9 mouse cellular contexts compared by ENCODE assay signal in the genomic region with DNA sequence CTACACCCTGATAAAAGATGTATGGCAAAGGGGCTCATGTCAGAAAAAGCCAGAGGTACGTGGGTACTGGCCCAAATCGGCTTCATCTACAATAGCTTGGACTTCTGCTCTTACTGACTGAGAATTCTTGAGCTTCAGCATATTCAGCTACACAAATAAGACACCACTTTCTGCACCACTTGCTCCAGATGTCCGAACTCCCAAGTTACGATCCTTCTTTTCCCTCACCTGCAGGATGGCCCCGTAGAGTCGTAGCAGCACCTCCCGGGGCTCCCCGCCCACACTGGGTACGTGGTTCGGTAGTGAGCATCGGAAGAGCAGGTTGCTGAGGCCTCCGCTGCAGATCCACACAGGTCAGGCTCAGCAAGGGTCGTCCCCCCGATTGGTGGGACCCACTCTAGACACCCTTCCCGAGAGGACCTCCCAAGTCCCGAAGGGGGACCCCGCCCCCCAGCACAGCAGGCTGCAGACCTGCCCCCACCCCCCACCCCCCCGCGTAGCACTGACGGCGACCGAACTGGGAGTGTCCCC. TPM values are rescaled to one million over a fixed set of nuclear protein-coding genes. Genes with fewer than 3 reads are reported as not detected.
DNase-seq lines count a peak whose midpoint lies in the region; ATAC-seq and TF ChIP-seq lines count a peak whose summit lies in the region.
"Had no signal": no experiment of that assay in that cellular context is flagged by ENCODE, and none has a peak within 500 bp of the region (broad histone marks: within the 10 kb centered on the region; RNA-seq: fewer than 3 reads in every experiment).

No protein-coding gene starts in this region.

- in situ Hi-C loops in CH12.LX (cut with MboI; ENCODE audit: low pct_ligation_motif_present, low pct_unique_long_range_greater_than_20kb, low sequenced_read_pairs) = loop anchor here (10.0 kb wide), 1 partner anchor 354 kb away; the partner anchor contains the start of gene Trabd

- peaks cover 42% of the 10 kb centered on the region for H3K4me1 ChIP-seq in heart, embryonic 10.5 days
- peaks cover 0 to 14% of the 10 kb centered on the region in 2 experiments; a peak in 2 of 4 replicates for H3K4me1 ChIP-seq in CH12.LX (ENCODE audit: control insufficient read depth in 1 of 2, insufficient read depth in 2 of 2)
- peaks cover 16% of the 10 kb centered on the region for H3K4me1 ChIP-seq in forebrain, embryonic 12.5 days
- peaks cover 3 to 13% of the 10 kb centered on the region in 2 experiments; a peak in 3 of 4 replicates for H3K4me1 ChIP-seq in liver, embryonic 14.5 days (replicated peaks; ENCODE audit: control insufficient read depth in 2 of 2, insufficient read depth in 2 of 2, low read length in 1 of 2)

- peak; percentile 69 for ATAC-seq in forebrain, embryonic 12.5 days (ENCODE audit: low FRiP score)
- peak; percentile 1 for ATAC-seq in liver, embryonic 14.5 days (ENCODE audit: insufficient read depth)

- TF ChIP-seq POLR2A in CH12.LX (IDR thresholded peaks at IDR 0.05; ENCODE audit: low read depth, low read length) = no peak

- TF ChIP-seq CTCF in CH12.LX (conservative IDR thresholded peaks at IDR 0.05 in 1 of 2, IDR thresholded peaks at IDR 0.05 in 1 of 2; ENCODE audit: low read depth in 2 of 2, low read length in 2 of 2) = no peak
- TF ChIP-seq CTCF in liver, embryonic 14.5 days (IDR thresholded peaks at IDR 0.05; ENCODE audit: low read depth) = no peak

- H3K36me3 ChIP-seq in heart, embryonic 10.5 days = peaks cover 32% of the 10 kb centered on the region
- peaks cover 21 to 43% of the 10 kb centered on the region in 2 experiments for H3K36me3 ChIP-seq in CH12.LX (replicated peaks in 1 of 2; ENCODE audit: control insufficient read depth in 1 of 2, insufficient read depth in 1 of 2, low read length in 1 of 2)
- H3K36me3 ChIP-seq in forebrain, embryonic 12.5 days (replicated peaks) = peaks cover 25% of the 10 kb centered on the region
- H3K36me3 ChIP-seq in liver, embryonic 14.5 days (replicated peaks; ENCODE audit: control insufficient read depth, insufficient read depth, low read depth) = no peaks in the 10 kb centered on the region; the same call in 1 of the 2 replicates

- no peaks in the 10 kb centered on the region for H3K27me3 ChIP-seq in heart, embryonic 10.5 days (ENCODE audit: insufficient read depth, poor library complexity, severe bottlenecking)
- H3K27me3 ChIP-seq in CH12.LX (replicated peaks) = no peaks in the 10 kb centered on the region
- no peaks in the 10 kb centered on the region for H3K27me3 ChIP-seq in forebrain, embryonic 12.5 days
- H3K27me3 ChIP-seq in liver, embryonic 14.5 days (ENCODE audit: control insufficient read depth, insufficient read depth, low read length) = no peaks in the 10 kb centered on the region

- peaks cover 12% of the 10 kb centered on the region for H3K79me2 ChIP-seq in CH12.LX (replicated peaks; ENCODE audit: control insufficient read depth, extremely low read depth, insufficient read depth, poor library complexity, severe bottlenecking)

- DNase-seq in heart, embryonic 10.5 days (ENCODE audit: low spot score) = peak; percentile 80
- no peak for DNase-seq in heart, adult 8-10 months (ENCODE audit: low spot score)
- no peak for DNase-seq in CH12.LX (ENCODE audit: extremely low read depth)
- no peak for DNase-seq in liver, embryonic 14.5 days (ENCODE audit: low read depth in 3 of 3, low spot score in 3 of 3)
- no peak for DNase-seq in ovary, postnatal 10 days (ENCODE audit: low spot score)
- DNase-seq in cerebellum, postnatal 4 days (ENCODE audit: low spot score in 2 of 2) = no peak
- DNase-seq in cerebellum, adult 11-12 months = no peak

- TF ChIP-seq EP300 in CH12.LX (IDR thresholded peaks at IDR 0.05; ENCODE audit: low read length) = no peak
- TF ChIP-seq EP300 in liver, embryonic 14.5 days (IDR thresholded peaks at IDR 0.05; ENCODE audit: low read depth) = no peak

- peak overlapping the region; percentile 91 for H3K9ac ChIP-seq in CH12.LX (ENCODE audit: insufficient read depth, low read depth)
- peak overlapping the region; percentile 70 for H3K9ac ChIP-seq in forebrain, embryonic 12.5 days
- H3K9ac ChIP-seq in liver, embryonic 14.5 days (replicated peaks) = peak overlapping the region; percentile 96

- H3K9me3 ChIP-seq in heart, embryonic 10.5 days = no peaks in the 10 kb centered on the region
- no peaks in the 10 kb centered on the region for H3K9me3 ChIP-seq in CH12.LX (replicated peaks; ENCODE audit: low read length)
- no peaks in the 10 kb centered on the region for H3K9me3 ChIP-seq in forebrain, embryonic 12.5 days
- H3K9me3 ChIP-seq in liver, embryonic 14.5 days (ENCODE audit: control insufficient read depth, low read length) = no peaks in the 10 kb centered on the region

- peak overlapping the region; percentile 95 for H3K27ac ChIP-seq in heart, embryonic 10.5 days
- H3K27ac ChIP-seq in CH12.LX (ENCODE audit: insufficient read depth, low read depth) = peak overlapping the region; percentile 31
- H3K27ac ChIP-seq in forebrain, embryonic 12.5 days = peak overlapping the region; percentile 91; the same call in 1 of the 2 replicates
- peak overlapping the region; percentile 35 for H3K27ac ChIP-seq in liver, embryonic 14.5 days

- dilution Hi-C loops in CH12.LX (cut with MboI; ENCODE audit: extremely low pct_ligation_motif_present, extremely low pct_unique_long_range_greater_than_20kb, low sequenced_read_pairs) = no loop called here

- WGBS in heart, embryonic 10.5 days = 5% methylated on average over 22 of the region's 22 CpGs
- 4% methylated on average over 22 of the region's 22 CpGs for WGBS in forebrain, embryonic 12.5 days
- 10% methylated on average over 22 of the region's 22 CpGs for WGBS in liver, embryonic 14.5 days (ENCODE audit: insufficient replicate concordance)

- peak overlapping the region; percentile 82 for H3K4me3 ChIP-seq in heart, embryonic 10.5 days
- peak overlapping the region; percentile 79 to 90 (median 80) for H3K4me3 ChIP-seq in CH12.LX (replicated peaks in 1 of 3; ENCODE audit: low read depth in 2 of 3, low read length in 2 of 3, poor library complexity in 1 of 3)
- peak overlapping the region; percentile 77 for H3K4me3 ChIP-seq in forebrain, embryonic 12.5 days (replicated peaks)
- peak overlapping the region; percentile 76 to 84 for H3K4me3 ChIP-seq in liver, embryonic 14.5 days (ENCODE audit: insufficient read depth in 1 of 2, low read depth in 2 of 2, low read length in 2 of 2)

- no peak for TF ChIP-seq RAD21 in CH12.LX (IDR thresholded peaks at IDR 0.05; ENCODE audit: low read depth, low read length)

- peak overlapping the region; percentile 85 for H3K4me2 ChIP-seq in CH12.LX (ENCODE audit: insufficient read depth, low read depth, poor library complexity, severe bottlenecking)
- peak overlapping the region; percentile 91 for H3K4me2 ChIP-seq in forebrain, embryonic 12.5 days
- peak overlapping the region; percentile 97 for H3K4me2 ChIP-seq in liver, embryonic 14.5 days (ENCODE audit: low read depth)

TF ChIP-seq in CH12.LX, 34 proteins besides CTCF, POLR2A, EP300 and RAD21:
- no peak for TF ChIP-seq SIN3A (IDR thresholded peaks at IDR 0.05; ENCODE audit: low read length)
TF ChIP-seq in CH12.LX: peak in this region for 0.

RNA-seq across cellular contexts. Expression of gene C730034F03Rik, which starts 0.5 kb away (rescaled TPM):
- 2.7 and 3.4 TPM in 2 replicates for polyA plus RNA-seq in heart, embryonic 10.5 days (2016; fragmentation: Nextera tagmentation; extraction: Ambion mirVana)
- total RNA-seq in heart, adult 8-10 months (2022) = 1 to 10 TPM; 1.4 to 4.1 (median 2.0) TPM
- 3.6 and 6.3 TPM in 2 replicates for total RNA-seq in CH12.LX (2012; rRNA removed)
- 0.35 and 0.36 TPM in 2 replicates for total RNA-seq in CH12.LX (2014; rRNA removed)
- 0.44 and 1.1 TPM in 2 replicates for polyA plus RNA-seq in CH12.LX (2012; ENCODE audit: insufficient read length, low read depth)
- 3.8 and 5.0 TPM in 2 replicates for polyA plus RNA-seq in forebrain, embryonic 12.5 days (2016; fragmentation: Nextera tagmentation; extraction: Ambion mirVana)
- polyA plus RNA-seq in liver, embryonic 14.5 days (2012; rRNA removed) = 0.57 and 0.89 TPM in 2 replicates
- 0.56 and 0.69 TPM in 2 replicates for polyA plus RNA-seq in liver, embryonic 14.5 days (2014; fragmentation: Nextera tagmentation; extraction: Ambion mirVana)

RNA-seq across cellular contexts. Expression of gene Gm44502, which starts 0.6 kb away (rescaled TPM):
- 0.38 and 0.58 TPM in 2 replicates for polyA plus RNA-seq in heart, embryonic 10.5 days (2016; fragmentation: Nextera tagmentation; extraction: Ambion mirVana)
- total RNA-seq in heart, adult 8-10 months (2022) = 10 to 100 TPM in 2 of 4 experiments, 1 to 10 TPM in 2; 6.9 to 14.3 (median 10.7) TPM
- total RNA-seq in CH12.LX (2012; rRNA removed) (0.13 and 0.34 TPM in 2 replicates), CH12.LX (2014; rRNA removed) (0.15 TPM in 1 of 2 replicates, not detected in the other)
- polyA plus RNA-seq in CH12.LX (2012; ENCODE audit: insufficient read length, low read depth) = 1.9 TPM in 1 of 2 replicates, not detected in the other
- 0.27 TPM in 1 of 2 replicates, not detected in the other for polyA plus RNA-seq in forebrain, embryonic 12.5 days (2016; fragmentation: Nextera tagmentation; extraction: Ambion mirVana)
- 0.19 and 0.58 TPM in 2 replicates for polyA plus RNA-seq in liver, embryonic 14.5 days (2012; rRNA removed)
- polyA plus RNA-seq in liver, embryonic 14.5 days (2014; fragmentation: Nextera tagmentation; extraction: Ambion mirVana) = 0.14 and 0.34 TPM in 2 replicates
- total RNA-seq: hematopoietic stem cell, adult 5-6 weeks had no signal

RNA-seq across cellular contexts. Expression of gene Chkb, which starts 0.8 kb away (rescaled TPM):
- polyA plus RNA-seq in heart, embryonic 10.5 days (2016; fragmentation: Nextera tagmentation; extraction: Ambion mirVana) = 64.7 and 64.8 TPM in 2 replicates
- 10 to 100 TPM; 46.7 to 59.6 (median 54.0) TPM for total RNA-seq in heart, adult 8-10 months (2022)
- total RNA-seq in CH12.LX (2012; rRNA removed) (24.0 and 26.4 TPM in 2 replicates), CH12.LX (2014; rRNA removed) (21.1 and 25.9 TPM in 2 replicates)
- 25.0 and 31.8 TPM in 2 replicates for polyA plus RNA-seq in CH12.LX (2012; ENCODE audit: insufficient read length, low read depth)
- 58.8 and 62.6 TPM in 2 replicates for polyA plus RNA-seq in forebrain, embryonic 12.5 days (2016; fragmentation: Nextera tagmentation; extraction: Ambion mirVana)
- 13.7 and 19.3 TPM in 2 replicates for polyA plus RNA-seq in liver, embryonic 14.5 days (2012; rRNA removed)
- 18.3 and 20.5 TPM in 2 replicates for polyA plus RNA-seq in liver, embryonic 14.5 days (2014; fragmentation: Nextera tagmentation; extraction: Ambion mirVana)

RNA-seq across cellular contexts. Expression of gene Cpt1b, which starts 3.2 kb away (rescaled TPM):
- polyA plus RNA-seq in heart, embryonic 10.5 days (2016; fragmentation: Nextera tagmentation; extraction: Ambion mirVana) = 73.9 and 147 TPM in 2 replicates
- 100 to 1,000 TPM; 631 to 738 (median 682) TPM for total RNA-seq in heart, adult 8-10 months (2022)
- 1.6 and 2.1 TPM in 2 replicates for total RNA-seq in CH12.LX (2012; rRNA removed)
- 1.2 and 1.5 TPM in 2 replicates for total RNA-seq in CH12.LX (2014; rRNA removed)
- polyA plus RNA-seq in CH12.LX (2012; ENCODE audit: insufficient read length, low read depth) = 0.44 and 2.1 TPM in 2 replicates
- 0.67 and 0.70 TPM in 2 replicates for polyA plus RNA-seq in forebrain, embryonic 12.5 days (2016; fragmentation: Nextera tagmentation; extraction: Ambion mirVana)
- polyA plus RNA-seq in liver, embryonic 14.5 days (2012; rRNA removed) = 1.5 and 1.9 TPM in 2 replicates
- polyA plus RNA-seq in liver, embryonic 14.5 days (2014; fragmentation: Nextera tagmentation; extraction: Ambion mirVana) = 2.1 and 2.2 TPM in 2 replicates
- total RNA-seq: hematopoietic stem cell, adult 5-6 weeks had no signal

RNA-seq across cellular contexts. Expression of gene Syce3, which starts 18.6 kb away (rescaled TPM):
- not detected in 2 replicates for polyA plus RNA-seq in heart, embryonic 10.5 days (2016; fragmentation: Nextera tagmentation; extraction: Ambion mirVana)
- not detected for total RNA-seq in heart, adult 8-10 months (2022)
- total RNA-seq in CH12.LX (2012; rRNA removed) (not detected in 2 replicates), CH12.LX (2014; rRNA removed) (not detected in 2 replicates)
- polyA plus RNA-seq in CH12.LX (2012; ENCODE audit: insufficient read length, low read depth) = not detected in 2 replicates
- polyA plus RNA-seq in forebrain, embryonic 12.5 days (2016; fragmentation: Nextera tagmentation; extraction: Ambion mirVana) = not detected in 2 replicates
- polyA plus RNA-seq in liver, embryonic 14.5 days (2012; rRNA removed) = not detected in 2 replicates
- not detected in 2 replicates for polyA plus RNA-seq in liver, embryonic 14.5 days (2014; fragmentation: Nextera tagmentation; extraction: Ambion mirVana)
- total RNA-seq: hematopoietic stem cell, adult 5-6 weeks had no signal

Comparison
In these comparisons a context has a peak if more than half of its experiments do, and no peak if none do; other contexts are left out.
1. H3K27ac ChIP-seq: peak in every context shown above with its lines; median percentile 95 in heart, embryonic 10.5 days; 91 in forebrain, embryonic 12.5 days; 35 in liver, embryonic 14.5 days; 31 in CH12.LX.